Comparison of ENCODE assay signal across 18 mouse cellular contexts in the genomic region with DNA sequence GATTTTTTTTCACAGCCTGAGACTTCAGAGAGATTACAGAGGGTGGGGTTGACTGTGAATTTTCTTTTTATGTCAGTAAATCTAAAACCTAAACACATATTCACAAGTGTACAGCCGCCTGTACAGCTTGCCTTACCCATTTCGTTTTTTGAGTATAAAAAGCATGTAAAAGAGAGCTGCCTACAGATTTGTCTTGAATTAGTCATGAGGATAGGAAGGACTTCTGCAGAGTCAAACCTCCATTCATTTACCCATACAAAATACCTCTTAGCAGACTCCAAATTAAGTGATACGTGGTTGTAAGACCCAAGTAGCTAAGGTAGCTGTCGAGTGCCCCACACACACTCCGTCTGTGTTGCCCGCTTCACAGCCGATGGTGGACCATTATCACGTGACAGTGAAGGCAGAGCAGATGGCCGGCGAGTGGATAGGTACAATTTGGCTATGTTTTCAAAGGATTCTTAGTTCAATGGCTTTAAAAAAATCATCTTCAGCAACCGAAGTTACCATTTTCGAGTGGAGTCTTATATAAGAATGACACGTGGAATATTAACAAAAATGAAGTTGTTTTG.
DNase-seq lines count a peak whose midpoint lies in the region; ATAC-seq lines count a peak whose summit lies in the region.
"Had no signal": no experiment of that assay in that cellular context is flagged by ENCODE, and none has a peak within 500 bp of the region (broad histone marks: within the 10 kb centered on the region; RNA-seq: fewer than 3 reads in every experiment).

No protein-coding gene starts in this region.

- H3K27ac ChIP-seq in hindbrain, embryonic 12.5 days, result no peak overlapping the region
- H3K27ac ChIP-seq: embryonic facial prominence, embryonic 10.5 days; forebrain, embryonic 13.5 days; heart, embryonic 13.5 days had no signal

- H3K4me3 ChIP-seq in hindbrain, embryonic 12.5 days, result no peak overlapping the region
- H3K4me3 ChIP-seq: embryonic facial prominence, embryonic 10.5 days; forebrain, embryonic 13.5 days; heart, embryonic 13.5 days had no signal

- intact Hi-C loops in left cerebral cortex, postnatal 14 days (cut with DNase I), result loop anchor here (10.0 kb wide), 1 partner anchor 249 kb away; no protein-coding TSS in a partner anchor

- H3K9me3 ChIP-seq in hindbrain, embryonic 12.5 days (replicated peaks), result no peaks in the 10 kb centered on the region
- H3K9me3 ChIP-seq: embryonic facial prominence, embryonic 10.5 days; forebrain, embryonic 13.5 days; heart, embryonic 13.5 days had no signal

- no peaks in the 10 kb centered on the region for H3K36me3 ChIP-seq in hindbrain, embryonic 12.5 days
- H3K36me3 ChIP-seq: embryonic facial prominence, embryonic 10.5 days; heart, embryonic 13.5 days had no signal

- no peak for ATAC-seq in hindbrain, embryonic 12.5 days (ENCODE audit: low FRiP score)
- ATAC-seq: forebrain, embryonic 13.5 days; hindbrain, embryonic 16.5 days; inflammation-experienced regulatory T-cells, adult 6 months; intestine, postnatal 0 days had no signal

- peak; percentile 21 to 38 for DNase-seq in cerebellum, postnatal 25 days
- no peak for DNase-seq in cerebellum, adult 11 months
- DNase-seq in left cerebral cortex, postnatal 14 days (ENCODE audit: low spot score in 2 of 2), result peak; percentile 9 to 26
- DNase-seq in left cerebral cortex, adult 8-10 months (ENCODE audit: low spot score in 2 of 2), result no peak
- peak; percentile 15 to 22 for DNase-seq in right cerebral cortex, adult 2 months (ENCODE audit: low spot score in 2 of 2)
- no peak for DNase-seq in right cerebral cortex, postnatal 36 days (ENCODE audit: low spot score in 2 of 2)
- DNase-seq: adrenal gland, adult 2 months; adrenal gland, postnatal 25 days; gastrocnemius, postnatal 36 days; heart, adult 11 months; heart, postnatal 36 days had no signal

- no peaks in the 10 kb centered on the region for H3K27me3 ChIP-seq in hindbrain, embryonic 12.5 days
- H3K27me3 ChIP-seq: forebrain, embryonic 13.5 days; heart, embryonic 13.5 days had no signal

- H3K4me2 ChIP-seq in hindbrain, embryonic 12.5 days (replicated peaks), result no peak overlapping the region
- H3K4me2 ChIP-seq: forebrain, embryonic 13.5 days; heart, embryonic 13.5 days had no signal

- no peak overlapping the region for H3K9ac ChIP-seq in hindbrain, embryonic 12.5 days
- H3K9ac ChIP-seq: forebrain, embryonic 13.5 days; heart, embryonic 13.5 days had no signal

- H3K4me1 ChIP-seq in hindbrain, embryonic 12.5 days, result no peaks in the 10 kb centered on the region
- H3K4me1 ChIP-seq: embryonic facial prominence, embryonic 10.5 days; forebrain, embryonic 13.5 days had no signal

- 88% methylated on average over 13 of the region's 13 CpGs for WGBS in hindbrain, embryonic 12.5 days

Comparison
In these comparisons a context has a peak if more than half of its experiments do, and no peak if none do; other contexts are left out.
1. DNase-seq: peak in cerebellum, postnatal 25 days (2 of 2), left cerebral cortex, postnatal 14 days (2 of 2) and right cerebral cortex, adult 2 months (2 of 2); none in cerebellum, adult 11 months (single experiment), left cerebral cortex, adult 8-10 months (0 of 2) and right cerebral cortex, postnatal 36 days (0 of 2).